Mouse (Mus musculus) stomach, embryonic 15.5 days (tissue): ENCODE measurements around the gene Cnot1. TPM values are rescaled to one million over a fixed set of nuclear protein-coding genes. Genes with fewer than 3 reads are reported as not detected.

Source experiments
- ATAC-seq: fragments of 200-750 bp; cut with Nextera tagmentation; 2 replicates; pipeline ENCODE4 v1.8.0; 2017; ENCODE audit warnings: low read depth, moderate number of reproducible peaks, moderate TSS enrichment; ENCODE audit not compliant: insufficient read depth, low FRiP score
- H3K27ac ChIP-seq: fragments of 300-500 bp; sonication (generic); 2 replicates; pipeline ENCODE4 v1.5.1; 2015; ENCODE audit warnings: mild to moderate bottlenecking, inconsistent platforms
- H3K27me3 ChIP-seq: fragments of 300-500 bp; sonication (generic); replicated peaks from 2 replicates; pipeline ENCODE4 v1.6.1; 2015; ENCODE audit warnings: inconsistent platforms
- H3K36me3 ChIP-seq: fragments of 300-500 bp; sonication (generic); 2 replicates; pipeline ENCODE4 v1.6.1; 2015; ENCODE audit warnings: inconsistent platforms
- H3K4me1 ChIP-seq: fragments of 300-500 bp; sonication (generic); 2 replicates; pipeline ENCODE4 v1.6.1; 2015; ENCODE audit warnings: inconsistent platforms
- H3K4me2 ChIP-seq: fragments of 300-500 bp; sonication (generic); 2 replicates; pipeline ENCODE4 v1.6.1; 2015; ENCODE audit warnings: mild to moderate bottlenecking, inconsistent platforms
- H3K4me3 ChIP-seq: fragments of 300-500 bp; sonication (generic); replicated peaks from 2 replicates; pipeline ENCODE4 v1.5.1; 2015; ENCODE audit warnings: inconsistent platforms
- H3K9ac ChIP-seq: fragments of 300-500 bp; sonication (generic); 2 replicates; pipeline ENCODE4 v1.6.1; 2015; ENCODE audit warnings: inconsistent platforms
- H3K9me3 ChIP-seq: fragments of 300-500 bp; sonication (generic); 2 replicates; pipeline ENCODE4 v1.6.1; 2016; ENCODE audit warnings: inconsistent platforms
- WGBS: fragments of 180-500 bp; shearing (Covaris S2); methylation state at CpG from one replicate; pipeline ENCODE4 v1.1.7; 2015; 5-methylcytosine and 5-hydroxymethylcytosine counted together
- polyA plus RNA-seq: library from polyadenylated mRNA; unstranded; fragments of >200 nt; fragmentation: Nextera tagmentation; extraction: Ambion mirVana; gene quantifications from 2 replicates; pipeline ENCODE4 v1.2.1, GENCODE M21; 2015

Gene Cnot1
- polyA plus RNA-seq, 1 experiment from 2014 or later = 51.8 TPM

- 81% methylated on average over 4 of the region's 4 CpGs for WGBS
- H3K4me1 ChIP-seq = 0 out of 2 replicates have a peak, but pooled peaks cover 11% of the 10 kb centered on the region
- no peak overlapping the region for H3K27ac ChIP-seq
- H3K4me2 ChIP-seq = no peak overlapping the region
- no peaks in the 10 kb centered on the region for H3K9me3 ChIP-seq
- H3K9ac ChIP-seq = no peak overlapping the region
- H3K36me3 ChIP-seq = no peaks in the 10 kb centered on the region
- H3K27me3 ChIP-seq = peaks cover 9% of the 10 kb centered on the region; the same call in 1 of the 2 replicates
- no peak for ATAC-seq
- H3K4me3 ChIP-seq = no peak overlapping the region
Measured at GRCm38 (mm10) chr8:95701809-95702208, 105.5 kb downstream of the Cnot1 start.

GRCm38 (mm10) chr8:95700282-95700681 lies 107.0 kb downstream of the Cnot1 start:
- ATAC-seq = no peak
- H3K4me3 ChIP-seq = no peak overlapping the region
- no peaks in the 10 kb centered on the region for H3K36me3 ChIP-seq
- no peak overlapping the region for H3K9ac ChIP-seq
- H3K4me1 ChIP-seq = 0 out of 2 replicates have a peak, but pooled peaks cover 11% of the 10 kb centered on the region
- no peak overlapping the region for H3K27ac ChIP-seq
- WGBS = 56% methylated on average over 9 of the region's 9 CpGs
- H3K27me3 ChIP-seq = peaks cover 9% of the 10 kb centered on the region; the same call in 1 of the 2 replicates
- no peaks in the 10 kb centered on the region for H3K9me3 ChIP-seq
- H3K4me2 ChIP-seq = no peak overlapping the region

GRCm38 (mm10) chr8:95698179-95698578 lies 109.1 kb downstream of the Cnot1 start:
- peaks cover 18% of the 10 kb centered on the region; the same call in 1 of the 2 replicates for H3K27me3 ChIP-seq
- 35% methylated on average over 6 of the region's 6 CpGs for WGBS

GRCm38 (mm10) chr8:95697128-95697527 lies 110.1 kb downstream of the Cnot1 start:
- WGBS = 4% methylated on average over 11 of the region's 11 CpGs
- no peak overlapping the region for H3K9ac ChIP-seq
- H3K4me2 ChIP-seq = 0 out of 2 replicates have a peak overlapping the region, but pooled peaks have one; percentile 37
- H3K27ac ChIP-seq = no peak overlapping the region
- H3K27me3 ChIP-seq = peaks cover 18% of the 10 kb centered on the region; the same call in 1 of the 2 replicates
- 0 out of 2 replicates have a peak, but pooled peaks have one; percentile 5 for ATAC-seq
- H3K9me3 ChIP-seq = no peaks in the 10 kb centered on the region
- no peaks in the 10 kb centered on the region for H3K36me3 ChIP-seq
- H3K4me1 ChIP-seq = no peaks in the 10 kb centered on the region
- H3K4me3 ChIP-seq = no peak overlapping the region

More at GRCm38 (mm10) chr8:95698179-95698578, 109.1 kb downstream of the Cnot1 start:
- H3K9ac ChIP-seq = no peak overlapping the region
- H3K4me2 ChIP-seq = no peak overlapping the region
- H3K4me1 ChIP-seq = 0 out of 2 replicates have a peak, but pooled peaks cover 3% of the 10 kb centered on the region
- H3K4me3 ChIP-seq = no peak overlapping the region
- H3K36me3 ChIP-seq = no peaks in the 10 kb centered on the region
- no peaks in the 10 kb centered on the region for H3K9me3 ChIP-seq
- H3K27ac ChIP-seq = no peak overlapping the region
- ATAC-seq = no peak

- no peak overlapping the region for H3K27ac ChIP-seq
- ATAC-seq = no peak
- H3K27me3 ChIP-seq = peaks cover 18% of the 10 kb centered on the region; the same call in 1 of the 2 replicates
- no peaks in the 10 kb centered on the region for H3K4me1 ChIP-seq
- no peak overlapping the region for H3K4me3 ChIP-seq
- H3K9me3 ChIP-seq = no peaks in the 10 kb centered on the region
- H3K36me3 ChIP-seq = no peaks in the 10 kb centered on the region
- H3K4me2 ChIP-seq = 0 out of 2 replicates have a peak overlapping the region, but pooled peaks have one; percentile 37
- H3K9ac ChIP-seq = no peak overlapping the region
- 51% methylated on average over 6 of the region's 8 CpGs for WGBS
Measured at GRCm38 (mm10) chr8:95696661-95697060, 110.6 kb downstream of the Cnot1 start.

GRCm38 (mm10) chr8:95694631-95695030 lies 112.6 kb downstream of the Cnot1 start:
- no peak overlapping the region for H3K9ac ChIP-seq
- 24% methylated on average over 6 of the region's 6 CpGs for WGBS
- no peaks in the 10 kb centered on the region for H3K4me1 ChIP-seq
- no peak overlapping the region for H3K4me3 ChIP-seq
- H3K27me3 ChIP-seq = peaks cover 21% of the 10 kb centered on the region
- no peak overlapping the region for H3K27ac ChIP-seq
- no peaks in the 10 kb centered on the region for H3K36me3 ChIP-seq
- no peaks in the 10 kb centered on the region for H3K9me3 ChIP-seq
- no peak; the same call in 1 of the 2 replicates for ATAC-seq
- no peak overlapping the region for H3K4me2 ChIP-seq

GRCm38 (mm10) chr8:95690929-95691541 lies 116.2 kb downstream of the Cnot1 start:
- Histone ChIP-seq H3K4me3 (no peak overlapping the region), H3K4me1 (no peaks in the 10 kb centered on the region), H3K27me3 (peaks cover 17% of the 10 kb centered on the region), H3K9me3 (no peaks in the 10 kb centered on the region), H3K27ac (no peak overlapping the region), H3K36me3 (no peaks in the 10 kb centered on the region), H3K4me2 (no peak overlapping the region), H3K9ac (no peak overlapping the region)
- 69% methylated on average over 13 of the region's 13 CpGs for WGBS
- no peak for ATAC-seq

- Histone ChIP-seq H3K36me3 (no peaks in the 10 kb centered on the region), H3K4me1 (no peaks in the 10 kb centered on the region), H3K27ac (no peak overlapping the region), H3K27me3 (peaks cover 8% of the 10 kb centered on the region), H3K4me3 (no peak overlapping the region), H3K4me2 (no peak overlapping the region), H3K9me3 (no peaks in the 10 kb centered on the region), H3K9ac (no peak overlapping the region)
- ATAC-seq = no peak
- 69% methylated on average over 10 of the region's 10 CpGs for WGBS
Measured at GRCm38 (mm10) chr8:95688073-95688672, 119.1 kb downstream of the Cnot1 start.

GRCm38 (mm10) chr8:95678024-95678611 lies 129.1 kb downstream of the Cnot1 start:
- under 1% methylated on average over 59 of the region's 70 CpGs for WGBS
- no peak overlapping the region for H3K9ac ChIP-seq
- H3K4me3 ChIP-seq = peak overlapping the region; percentile 51
- H3K27ac ChIP-seq = no peak overlapping the region
- H3K36me3 ChIP-seq = no peaks in the 10 kb centered on the region
- no peaks in the 10 kb centered on the region for H3K9me3 ChIP-seq
- peaks cover 11% of the 10 kb centered on the region; the same call in 1 of the 2 replicates for H3K4me1 ChIP-seq
- H3K27me3 ChIP-seq = peaks cover 72% of the 10 kb centered on the region
- ATAC-seq = 0 out of 2 replicates have a peak, but pooled peaks have one; percentile 21
- peak overlapping the region; percentile 98 for H3K4me2 ChIP-seq

GRCm38 (mm10) chr8:95677591-95678023 lies 129.7 kb downstream of the Cnot1 start:
- Histone ChIP-seq H3K4me1 (peaks cover 11% of the 10 kb centered on the region; the same call in 1 of the 2 replicates), H3K9me3 (no peaks in the 10 kb centered on the region), H3K9ac (no peak overlapping the region), H3K4me2 (peak overlapping the region; percentile 98), H3K27me3 (peaks cover 72% of the 10 kb centered on the region), H3K27ac (no peak overlapping the region), H3K36me3 (no peaks in the 10 kb centered on the region), H3K4me3 (peak overlapping the region; percentile 51)
- 0 out of 2 replicates have a peak, but pooled peaks have one; percentile 25 for ATAC-seq
- WGBS = 2% methylated on average over 44 of the region's 48 CpGs

- 42% methylated on average over 9 of the region's 9 CpGs for WGBS
Measured at GRCm38 (mm10) chr8:95676631-95677030, 130.6 kb downstream of the Cnot1 start, which contains the start of gene Ndrg4. Gene Ndrg4 (plus strand): TSS chr8:95676980.

More at GRCm38 (mm10) chr8:95676631-95677030, 130.6 kb downstream of the Cnot1 start, which contains the start of gene Ndrg4:
- Histone ChIP-seq H3K9me3 (no peaks in the 10 kb centered on the region), H3K9ac (no peak within 1 kb of the TSS), H3K4me3 (peak within 1 kb of the TSS; percentile 51), H3K4me2 (peak within 1 kb of the TSS; percentile 98), H3K27me3 (peaks cover 72% of the 10 kb centered on the region), H3K36me3 (no peaks in the 10 kb centered on the region), H3K4me1 (peaks cover 11% of the 10 kb centered on the region; the same call in 1 of the 2 replicates), H3K27ac (no peak within 1 kb of the TSS)
- ATAC-seq = no peak
